Comparison of ENCODE assay signal across 10 mouse cellular contexts in genomic region chr2:29910042-29910441, GRCm38 (mm10). TPM values are rescaled to one million over a fixed set of nuclear protein-coding genes. Genes with fewer than 3 reads are reported as not detected.
DNase-seq lines count a peak whose midpoint lies in the region; ATAC-seq and TF ChIP-seq lines count a peak whose summit lies in the region.
"Had no signal": no experiment of that assay in that cellular context is flagged by ENCODE, and none has a peak within 500 bp of the region (broad histone marks: within the 10 kb centered on the region; RNA-seq: fewer than 3 reads in every experiment).

No protein-coding gene starts in this region.

- no peaks in the 10 kb centered on the region for H3K27me3 ChIP-seq in hindbrain, postnatal 0 days (ENCODE audit: insufficient read depth, low read length)
- H3K27me3 ChIP-seq in hindbrain, embryonic 14.5 days (ENCODE audit: control insufficient read depth, insufficient read depth, low read length): no peaks in the 10 kb centered on the region
- no peaks in the 10 kb centered on the region for H3K27me3 ChIP-seq in Patski

- H3K36me3 ChIP-seq in hindbrain, postnatal 0 days (ENCODE audit: insufficient read depth, low read length): peaks cover 58% of the 10 kb centered on the region
- H3K36me3 ChIP-seq in hindbrain, embryonic 14.5 days (replicated peaks; ENCODE audit: control insufficient read depth, insufficient read depth): peaks cover 93% of the 10 kb centered on the region

- H3K9ac ChIP-seq in hindbrain, postnatal 0 days (replicated peaks; ENCODE audit: low read length): no peak overlapping the region
- no peak overlapping the region for H3K9ac ChIP-seq in hindbrain, embryonic 14.5 days

- no peak overlapping the region for H3K4me2 ChIP-seq in hindbrain, postnatal 0 days (ENCODE audit: low read depth, low read length)
- no peak overlapping the region for H3K4me2 ChIP-seq in hindbrain, embryonic 14.5 days (replicated peaks)

- no peaks in the 10 kb centered on the region for H3K9me3 ChIP-seq in hindbrain, postnatal 0 days (ENCODE audit: low read length)
- H3K9me3 ChIP-seq in hindbrain, embryonic 14.5 days (ENCODE audit: control insufficient read depth, low read length): no peaks in the 10 kb centered on the region
- H3K9me3 ChIP-seq: midbrain, embryonic 10.5 days had no signal

- peak; percentile 40 for TF ChIP-seq CTCF in hindbrain, postnatal 0 days (IDR thresholded peaks at IDR 0.05; ENCODE audit: low read depth)
- peak; percentile 76 for TF ChIP-seq CTCF in Patski (IDR thresholded peaks at IDR 0.05)

- CTCF ChIA-PET in Patski (lab: Charles Lee): interaction anchor here (1.3 kb wide), 1 partner anchor 13 kb away, joined by 3 read pairs; no protein-coding TSS in a partner anchor

- peak; percentile 12 for DNase-seq in hindbrain, postnatal 0 days (ENCODE audit: low spot score)
- DNase-seq in hindbrain, embryonic 14.5 days (ENCODE audit: low spot score): no peak
- peak; percentile 66 for DNase-seq in 416B (ENCODE audit: low read depth)
- DNase-seq in Patski (ENCODE audit: low read depth, low spot score): no peak
- DNase-seq in Muller cell, postnatal 12 days (ENCODE audit: inconsistent ontology term): no peak
- no peak for DNase-seq in layer of hippocampus, adult 9-11 months
- DNase-seq in left cerebral cortex, adult 11 months (ENCODE audit: low spot score): no peak
- DNase-seq: heart, adult 11 months had no signal

- no peak overlapping the region for H3K27ac ChIP-seq in hindbrain, postnatal 0 days
- H3K27ac ChIP-seq in hindbrain, embryonic 14.5 days: no peak overlapping the region
- H3K27ac ChIP-seq: midbrain, embryonic 10.5 days had no signal

- H3K4me1 ChIP-seq in hindbrain, postnatal 0 days (ENCODE audit: insufficient read depth, low read length): no peaks in the 10 kb centered on the region
- no peaks in the 10 kb centered on the region for H3K4me1 ChIP-seq in hindbrain, embryonic 14.5 days (replicated peaks; ENCODE audit: control insufficient read depth, insufficient read depth, low read length)
- H3K4me1 ChIP-seq: midbrain, embryonic 10.5 days had no signal

- in situ Hi-C loops in Patski (cut with MboI; ENCODE audit: low pct_unique_long_range_greater_than_20kb): loop anchor here (5.0 kb wide), 1 partner anchor 93 kb away; no protein-coding TSS in a partner anchor

- H3K4me3 ChIP-seq in hindbrain, postnatal 0 days (ENCODE audit: low read length): no peak overlapping the region
- H3K4me3 ChIP-seq in hindbrain, embryonic 14.5 days (replicated peaks; ENCODE audit: low read length): no peak overlapping the region
- H3K4me3 ChIP-seq: midbrain, embryonic 10.5 days had no signal

- no peak for ATAC-seq in hindbrain, postnatal 0 days
- ATAC-seq in hindbrain, embryonic 14.5 days (ENCODE audit: low FRiP score): no peak
- no peak for ATAC-seq in Patski
- ATAC-seq in granulocyte monocyte progenitor cell, adult 5-6 weeks (replicated peaks; ENCODE audit: poor library complexity, severe bottlenecking): peak; percentile 27; the same call in 1 of the 2 replicates

- 78% methylated on average over 2 of the region's 2 CpGs for WGBS in hindbrain, postnatal 0 days
- WGBS in hindbrain, embryonic 14.5 days: 79% methylated on average over 2 of the region's 2 CpGs

- POLR2A ChIA-PET in Patski (lab: Charles Lee): interaction anchor here (0.6 to 0.7 kb wide), 2 partner anchors 91 to 93 kb away, joined by 4 to 5 read pairs; no protein-coding TSS in a partner anchor

RNA-seq across cellular contexts. Expression of gene Odf2, which starts 21.0 kb away (rescaled TPM):
- 73.1 and 81.7 TPM in 2 replicates for total RNA-seq in hindbrain, postnatal 0 days (2014; rRNA removed)
- 78.2 and 88.3 TPM in 2 replicates for polyA plus RNA-seq in hindbrain, postnatal 0 days (2015; fragmentation: Nextera tagmentation; extraction: Ambion mirVana)
- 49.0 and 63.5 TPM in 2 replicates for polyA plus RNA-seq in hindbrain, embryonic 14.5 days (2014; fragmentation: Nextera tagmentation; extraction: Ambion mirVana)
- 59.7 TPM for polyA plus RNA-seq in Patski (2021)
- total RNA-seq in granulocyte monocyte progenitor cell, adult 5-6 weeks (2014; fragmentation: Nextera tagmentation): 56.8 and 92.7 TPM in 2 replicates
- total RNA-seq in granulocyte monocyte progenitor cell, adult 5-6 weeks (2017): 96.9 and 104 TPM in 2 replicates

RNA-seq across cellular contexts. Expression of gene Gle1, which starts 25.2 kb away (rescaled TPM):
- 39.4 and 43.6 TPM in 2 replicates for total RNA-seq in hindbrain, postnatal 0 days (2014; rRNA removed)
- polyA plus RNA-seq in hindbrain, postnatal 0 days (2015; fragmentation: Nextera tagmentation; extraction: Ambion mirVana): 52.7 and 56.0 TPM in 2 replicates
- polyA plus RNA-seq in hindbrain, embryonic 14.5 days (2014; fragmentation: Nextera tagmentation; extraction: Ambion mirVana): 53.5 and 53.7 TPM in 2 replicates
- 30.3 TPM for polyA plus RNA-seq in Patski (2021)
- 36.5 and 38.7 TPM in 2 replicates for total RNA-seq in granulocyte monocyte progenitor cell, adult 5-6 weeks (2014; fragmentation: Nextera tagmentation)
- total RNA-seq in granulocyte monocyte progenitor cell, adult 5-6 weeks (2017): 89.0 and 139 TPM in 2 replicates

RNA-seq across cellular contexts. Expression of gene Cercam, which starts 41.1 kb away (rescaled TPM):
- 32.5 and 37.7 TPM in 2 replicates for total RNA-seq in hindbrain, postnatal 0 days (2014; rRNA removed)
- 17.8 and 20.6 TPM in 2 replicates for polyA plus RNA-seq in hindbrain, postnatal 0 days (2015; fragmentation: Nextera tagmentation; extraction: Ambion mirVana)
- 15.9 and 19.1 TPM in 2 replicates for polyA plus RNA-seq in hindbrain, embryonic 14.5 days (2014; fragmentation: Nextera tagmentation; extraction: Ambion mirVana)
- 12.0 TPM for polyA plus RNA-seq in Patski (2021)
- 15.2 and 20.0 TPM in 2 replicates for total RNA-seq in granulocyte monocyte progenitor cell, adult 5-6 weeks (2014; fragmentation: Nextera tagmentation)
- 4.5 and 6.7 TPM in 2 replicates for total RNA-seq in granulocyte monocyte progenitor cell, adult 5-6 weeks (2017)

RNA-seq across cellular contexts. Expression of gene Sptan1, which starts 55.3 kb away (rescaled TPM):
- total RNA-seq in hindbrain, postnatal 0 days (2014; rRNA removed): 716 and 902 TPM in 2 replicates
- 166 and 184 TPM in 2 replicates for polyA plus RNA-seq in hindbrain, postnatal 0 days (2015; fragmentation: Nextera tagmentation; extraction: Ambion mirVana)
- 344 and 368 TPM in 2 replicates for polyA plus RNA-seq in hindbrain, embryonic 14.5 days (2014; fragmentation: Nextera tagmentation; extraction: Ambion mirVana)
- 597 TPM for polyA plus RNA-seq in Patski (2021)
- 63.5 and 99.0 TPM in 2 replicates for total RNA-seq in granulocyte monocyte progenitor cell, adult 5-6 weeks (2014; fragmentation: Nextera tagmentation)
- total RNA-seq in granulocyte monocyte progenitor cell, adult 5-6 weeks (2017): 118 and 129 TPM in 2 replicates

Comparison
In these comparisons a context has a peak if more than half of its experiments do, and no peak if none do; other contexts are left out.
1. DNase-seq: peak in hindbrain, postnatal 0 days (single experiment) and 416B (single experiment); none in hindbrain, embryonic 14.5 days (single experiment), Patski (single experiment), Muller cell, postnatal 12 days (single experiment), layer of hippocampus, adult 9-11 months (single experiment) and left cerebral cortex, adult 11 months (single experiment).